Mouse (Mus musculus) kidney, embryonic 14.5 days (tissue): ENCODE results near the gene Doc2g. TPM values are rescaled to one million over a fixed set of nuclear protein-coding genes. Genes with fewer than 3 reads are reported as not detected.
"Not testable (repeated sequence)": the region's sequence is repeated elsewhere in the genome, so short reads cannot be mapped to it uniquely, and the experiment has no call there.

Source experiments
- ATAC-seq: fragments of 200-750 bp; cut with Nextera tagmentation; 2 replicates; pipeline ENCODE4 v1.8.0; 2017; ENCODE audit warnings: moderate number of reproducible peaks, mild to moderate bottlenecking, moderate TSS enrichment, moderate library complexity; ENCODE audit not compliant: low FRiP score, low TSS enrichment
- H3K27ac ChIP-seq: fragments of 300-500 bp; sonication (generic); 2 replicates; pipeline ENCODE4 v1.5.1; 2014; ENCODE audit warnings: low read depth, mild to moderate bottlenecking, low read length, moderate library complexity, mixed read lengths
- H3K27me3 ChIP-seq: fragments of 300-500 bp; sonication (generic); 2 replicates; pipeline ENCODE4 v1.6.1; 2014; ENCODE audit warnings: mild to moderate bottlenecking, low read length; ENCODE audit not compliant: control insufficient read depth, insufficient read depth
- H3K36me3 ChIP-seq: fragments of 300-500 bp; sonication (generic); 2 replicates; pipeline ENCODE4 v1.6.1; 2014; ENCODE audit warnings: low read length, mixed read lengths; ENCODE audit not compliant: control insufficient read depth, insufficient read depth
- H3K4me1 ChIP-seq: fragments of 300-500 bp; sonication (generic); 2 replicates; pipeline ENCODE4 v1.6.1; 2014; ENCODE audit warnings: low read length, mixed read lengths; ENCODE audit not compliant: control insufficient read depth, insufficient read depth
- H3K4me2 ChIP-seq: fragments of 300-500 bp; sonication (generic); replicated peaks from 2 replicates; pipeline ENCODE4 v1.6.1; 2014; ENCODE audit warnings: low read depth, mild to moderate bottlenecking, low read length
- H3K4me3 ChIP-seq: fragments of 300-500 bp; sonication (generic); 2 replicates; pipeline ENCODE4 v1.5.1; 2014; ENCODE audit warnings: mild to moderate bottlenecking, low read length
- H3K9ac ChIP-seq: fragments of 300-500 bp; sonication (generic); 2 replicates; pipeline ENCODE4 v1.6.1; 2014; ENCODE audit warnings: low read depth, mild to moderate bottlenecking, low read length, moderate library complexity
- H3K9me3 ChIP-seq: fragments of 300-500 bp; sonication (generic); 2 replicates; pipeline ENCODE4 v1.6.1; 2016; ENCODE audit warnings: low read length; ENCODE audit not compliant: control insufficient read depth
- WGBS: fragments of 180-500 bp; shearing (Covaris S2); extraction: QIAGEN DNeasy Blood & Tissue Kit; methylation state at CpG from one replicate; pipeline ENCODE4 v1.1.7; 2014; 5-methylcytosine and 5-hydroxymethylcytosine counted together
- polyA plus RNA-seq: library from polyadenylated mRNA; unstranded; fragments of >200 nt; fragmentation: Nextera tagmentation; extraction: Ambion mirVana; gene quantifications from 2 replicates; pipeline ENCODE4 v1.2.1, GENCODE M21; 2014

Gene Doc2g
- polyA plus RNA-seq, 1 experiment from 2014 or later, result 5.8 TPM

- Histone ChIP-seq H3K9ac (peak overlapping the region; percentile 74), H3K27ac (peak overlapping the region; percentile 73; the same call in 1 of the 2 replicates), H3K4me3 (peak overlapping the region; percentile 56), H3K4me1 (peaks cover 14% of the 10 kb centered on the region), H3K4me2 (peak overlapping the region; percentile 70)
- peak; percentile 7; the same call in 1 of the 2 replicates for ATAC-seq
- H3K27me3 ChIP-seq, H3K9me3 ChIP-seq, H3K36me3 ChIP-seq: not testable (repeated sequence)
- 20% methylated on average over 7 of the region's 8 CpGs for WGBS
These were observed 34.2 kb downstream of the Doc2g start for GRCm38 (mm10) chr19:4037154-4037787.

DNA sequence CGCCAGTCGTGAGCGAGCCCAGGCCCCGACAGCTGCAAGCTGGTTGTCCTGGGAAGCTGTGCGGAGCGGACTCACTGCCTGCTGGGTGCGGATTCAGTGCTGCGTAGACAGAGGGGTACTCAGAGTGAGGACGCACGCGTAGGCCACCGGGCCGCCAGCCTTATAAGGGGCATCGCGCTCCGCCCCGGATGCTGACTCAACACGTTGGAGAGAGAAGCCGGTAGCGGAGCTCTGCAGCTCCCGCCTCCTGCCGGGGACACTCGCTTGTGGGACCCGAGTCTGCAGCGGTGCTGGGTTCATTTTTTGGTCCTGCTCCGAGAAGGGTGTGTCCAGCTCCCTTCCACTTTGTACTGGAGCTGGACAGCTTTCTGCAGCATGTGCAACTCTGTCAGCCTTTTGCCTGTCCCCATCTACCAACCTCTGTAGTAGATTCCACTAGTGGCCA is 34.7 kb downstream of the Doc2g start, which contains the start of gene Gstp1:
Gene Gstp1 (minus strand): TSS at position 198 of the 445 bp plus-strand sequence.
- ATAC-seq, result peak; percentile 89
- Histone ChIP-seq H3K4me1 (peaks cover 14% of the 10 kb centered on the region), H3K27ac (peak within 1 kb of the TSS; percentile 73; the same call in 1 of the 2 replicates), H3K9me3 (no peaks in the 10 kb centered on the region), H3K9ac (peak within 1 kb of the TSS; percentile 74), H3K36me3 (no peaks in the 10 kb centered on the region; the same call in 1 of the 2 replicates), H3K27me3 (no peaks in the 10 kb centered on the region), H3K4me2 (peak within 1 kb of the TSS; percentile 70), H3K4me3 (peak within 1 kb of the TSS; percentile 56)
- WGBS, result 0% methylated on average over 26 of the region's 26 CpGs

GRCm38 (mm10) chr19:4040941-4041340 is 37.8 kb downstream of the Doc2g start:
- not testable (repeated sequence) for H3K9me3 ChIP-seq, H3K27ac ChIP-seq, H3K4me3 ChIP-seq, H3K4me2 ChIP-seq, H3K27me3 ChIP-seq, ATAC-seq, H3K36me3 ChIP-seq, H3K9ac ChIP-seq
- WGBS, result 80% methylated on average over 5 of the region's 5 CpGs
- peaks cover 14% of the 10 kb centered on the region for H3K4me1 ChIP-seq

DNA sequence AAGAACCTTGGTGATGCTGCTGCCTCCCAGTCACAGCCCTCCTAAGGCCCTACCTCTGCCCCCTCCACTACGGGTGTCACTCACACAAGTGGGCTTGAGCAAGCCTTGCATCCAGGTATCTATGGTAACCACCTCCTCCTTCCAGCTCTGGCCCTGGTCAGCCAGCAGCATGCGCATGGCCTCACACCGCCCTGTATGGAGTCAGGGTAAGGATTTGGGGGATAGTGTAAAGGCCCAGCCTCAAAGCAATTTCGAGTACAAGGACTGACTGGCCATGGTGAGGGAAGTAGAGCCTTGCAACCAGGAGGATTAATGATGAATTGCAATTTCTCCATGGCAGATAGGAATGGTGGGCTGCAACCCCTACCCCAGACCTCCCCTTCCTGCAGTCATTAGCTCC is 38.4 kb downstream of the Doc2g start:
- not testable (repeated sequence) for H3K4me2 ChIP-seq, H3K9me3 ChIP-seq, H3K36me3 ChIP-seq, H3K27ac ChIP-seq, H3K4me3 ChIP-seq, H3K27me3 ChIP-seq, H3K9ac ChIP-seq, H3K4me1 ChIP-seq, ATAC-seq
- 85% methylated on average over 3 of the region's 4 CpGs for WGBS

GRCm38 (mm10) chr19:4042124-4042523 is 39.0 kb downstream of the Doc2g start:
- no peaks in the 10 kb centered on the region for H3K9me3 ChIP-seq
- H3K36me3 ChIP-seq, result no peaks in the 10 kb centered on the region
- WGBS, result 69% methylated on average over 14 of the region's 14 CpGs
- no peaks in the 10 kb centered on the region for H3K27me3 ChIP-seq
- no peak overlapping the region for H3K27ac ChIP-seq
- H3K4me2 ChIP-seq, result no peak overlapping the region
- no peak overlapping the region for H3K9ac ChIP-seq
- no peak overlapping the region for H3K4me3 ChIP-seq
- H3K4me1 ChIP-seq, result peaks cover 5% of the 10 kb centered on the region; the same call in 1 of the 2 replicates
- ATAC-seq, result no peak

GRCm38 (mm10) chr19:4044109-4044508 is 41.0 kb downstream of the Doc2g start:
- H3K27ac ChIP-seq, H3K4me1 ChIP-seq, H3K36me3 ChIP-seq, H3K4me2 ChIP-seq, H3K9me3 ChIP-seq, H3K4me3 ChIP-seq, H3K9ac ChIP-seq, H3K27me3 ChIP-seq, ATAC-seq: not testable (repeated sequence)
- 91% methylated on average over 5 of the region's 5 CpGs for WGBS

- Histone ChIP-seq H3K36me3 (no peaks in the 10 kb centered on the region), H3K4me1 (no peaks in the 10 kb centered on the region), H3K9me3 (no peaks in the 10 kb centered on the region), H3K9ac (no peak within 1 kb of the TSS), H3K27ac (no peak within 1 kb of the TSS), H3K27me3 (no peaks in the 10 kb centered on the region), H3K4me2 (no peak within 1 kb of the TSS), H3K4me3 (no peak within 1 kb of the TSS)
- no peak for ATAC-seq
- 58% methylated on average over 16 of the region's 16 CpGs for WGBS
These were observed 43.1 kb downstream of the Doc2g start, which contains the start of gene Gstp2 for GRCm38 (mm10) chr19:4045966-4046865. Gene Gstp2, minus strand, starts transcription at chr19:4046023.

DNA sequence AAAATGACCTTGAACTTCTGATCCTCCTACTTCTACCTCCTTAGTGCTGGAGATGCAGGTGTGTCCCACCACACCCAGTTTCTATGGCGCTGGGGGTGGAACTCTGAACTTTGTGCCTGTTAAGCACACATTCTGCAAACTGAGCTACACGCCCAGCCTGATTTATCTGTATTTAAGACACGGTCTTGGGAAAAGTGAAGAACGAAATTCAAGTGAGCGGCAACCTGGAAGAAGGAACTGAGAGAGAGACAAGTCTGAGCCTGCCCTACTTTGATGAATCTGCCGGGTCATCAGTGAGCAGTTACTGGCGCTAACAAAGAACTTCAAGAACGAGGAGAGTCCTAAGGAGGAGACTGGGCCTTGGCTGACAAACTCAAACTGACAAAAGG is 43.7 kb downstream of the Doc2g start:
- no peaks in the 10 kb centered on the region for H3K9me3 ChIP-seq
- no peak overlapping the region for H3K4me3 ChIP-seq
- H3K4me2 ChIP-seq, result no peak overlapping the region
- no peaks in the 10 kb centered on the region for H3K27me3 ChIP-seq
- no peak overlapping the region for H3K9ac ChIP-seq
- H3K27ac ChIP-seq, result no peak overlapping the region
- no peak for ATAC-seq
- 89% methylated on average over 8 of the region's 8 CpGs for WGBS
- no peaks in the 10 kb centered on the region for H3K4me1 ChIP-seq
- H3K36me3 ChIP-seq, result no peaks in the 10 kb centered on the region

DNA sequence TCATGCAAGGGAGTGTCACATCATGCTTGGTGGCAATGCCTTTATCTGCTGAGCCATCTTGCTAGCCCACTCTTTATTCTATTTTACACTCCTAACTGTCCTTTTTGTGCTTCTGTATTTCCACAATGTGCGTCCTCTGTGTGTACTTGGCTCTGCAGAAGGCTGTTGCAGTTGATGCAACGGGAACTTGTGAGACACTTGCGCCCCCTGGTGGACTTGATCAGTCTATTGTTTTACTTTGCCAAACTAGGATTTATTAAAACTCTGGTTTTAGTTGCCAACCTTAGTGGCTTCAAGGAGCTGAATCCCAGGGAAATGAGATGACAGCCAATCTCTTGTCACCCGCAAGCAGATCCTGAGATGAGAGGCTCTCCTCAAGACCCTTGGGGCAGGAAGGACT is 44.7 kb downstream of the Doc2g start:
- Histone ChIP-seq H3K36me3 (no peaks in the 10 kb centered on the region), H3K9me3 (no peaks in the 10 kb centered on the region), H3K27ac (no peak overlapping the region), H3K4me2 (no peak overlapping the region), H3K4me3 (no peak overlapping the region), H3K4me1 (no peaks in the 10 kb centered on the region), H3K9ac (no peak overlapping the region), H3K27me3 (no peaks in the 10 kb centered on the region)
- 16% methylated on average over 4 of the region's 4 CpGs for whole genome bisulfite sequencing
- no peak for ATAC-seq
